Mouse (Mus musculus) left cerebral cortex, postnatal 4 days (tissue): ENCODE data around the gene Gm11562. TPM values are rescaled to one million over a fixed set of nuclear protein-coding genes. Genes with fewer than 3 reads are reported as not detected.
"Not testable (repeated sequence)": the region's sequence is repeated elsewhere in the genome, so short reads cannot be mapped to it uniquely, and the experiment has no call there.

Source experiments
- DNase-seq: peaks from one replicate; pipeline ENCODE4 v3.0.0-alpha.2; 2022
- intact Hi-C: fragments of 180-260 bp; cut with DNase I; formaldehyde crosslinking; loops from one replicate; pipeline ENCODE4 v1.15.1; 2025
- total RNA-seq, 2 experiments: library from RNA; stranded (reverse); gene quantifications; 2 replicates each; pipeline ENCODE4 v1.2.3; 2021

Gene Gm11562
- total RNA-seq: not detected

- intact Hi-C loops: no loop called here
- no peak for DNase-seq
Measured at GRCm38 (mm10) chr11:99620335-99620734, at the start of gene Gm11562. TSS of gene Gm11562 (minus strand) at chr11:99620435.

- intact Hi-C loops: no loop called here
- no peak for DNase-seq
Measured at GRCm38 (mm10) chr11:99665860-99666259, 45.6 kb upstream of the Gm11562 start, which contains the start of gene Krtap4-6. TSS of gene Krtap4-6 (minus strand) at chr11:99665960.

- no peak for DNase-seq
- intact Hi-C loops: no loop called here
Measured at GRCm38 (mm10) chr11:99662802-99663201, 42.6 kb upstream of the Gm11562 start.

- no peak for DNase-seq
- intact Hi-C loops: no loop called here
Measured at GRCm38 (mm10) chr11:99659256-99659655, 39.0 kb upstream of the Gm11562 start.

GRCm38 (mm10) chr11:99658467-99659010, 38.3 kb upstream of the Gm11562 start, which contains the start of gene Gm11563:
TSS of gene Gm11563 (minus strand) at chr11:99658960.
- DNase-seq, intact Hi-C loops: not testable (repeated sequence)

GRCm38 (mm10) chr11:99657051-99657450, 36.8 kb upstream of the Gm11562 start:
- DNase-seq: no peak
- intact Hi-C loops: no loop called here

GRCm38 (mm10) chr11:99650136-99650535, 29.9 kb upstream of the Gm11562 start, which contains the start of gene Gm11555:
TSS of gene Gm11555 (minus strand) at chr11:99650236.
- intact Hi-C loops: no loop called here
- DNase-seq: no peak

GRCm38 (mm10) chr11:99646444-99646843, 26.2 kb upstream of the Gm11562 start:
- intact Hi-C loops: no loop called here
- no peak for DNase-seq

GRCm38 (mm10) chr11:99644351-99644750, 24.1 kb upstream of the Gm11562 start:
- intact Hi-C loops: no loop called here
- no peak for DNase-seq

GRCm38 (mm10) chr11:99643635-99644139, 23.5 kb upstream of the Gm11562 start, which contains the start of gene Krtap4-7:
TSS of gene Krtap4-7 (minus strand) at chr11:99644089.
- intact Hi-C loops, DNase-seq: not testable (repeated sequence)

- no peak for DNase-seq
- intact Hi-C loops: no loop called here
Measured at GRCm38 (mm10) chr11:99640926-99641325, 20.7 kb upstream of the Gm11562 start.

- no peak for DNase-seq
- intact Hi-C loops: no loop called here
Measured at GRCm38 (mm10) chr11:99637086-99637485, 16.9 kb upstream of the Gm11562 start.

GRCm38 (mm10) chr11:99634653-99635134, 14.5 kb upstream of the Gm11562 start, which contains the start of gene Krtap4-2:
TSS of gene Krtap4-2 (minus strand) at chr11:99635084.
- DNase-seq: no peak
- intact Hi-C loops: no loop called here

GRCm38 (mm10) chr11:99633293-99633692, 13.1 kb upstream of the Gm11562 start:
- intact Hi-C loops: no loop called here

GRCm38 (mm10) chr11:99630890-99631289, 10.7 kb upstream of the Gm11562 start:
- no peak for DNase-seq
- intact Hi-C loops: no loop called here

More at GRCm38 (mm10) chr11:99633293-99633692, 13.1 kb upstream of the Gm11562 start:
- DNase-seq: no peak

GRCm38 (mm10) chr11:99628138-99628537, 7.9 kb upstream of the Gm11562 start, which contains the start of gene Krtap4-1:
TSS of gene Krtap4-1 (minus strand) at chr11:99628238.
- intact Hi-C loops: no loop called here
- no peak for DNase-seq

- intact Hi-C loops: no loop called here
- DNase-seq: no peak
Measured at GRCm38 (mm10) chr11:99614796-99615363, 5.4 kb downstream of the Gm11562 start, which contains the start of gene Krtap2-4. TSS of gene Krtap2-4 (minus strand) at chr11:99614846.

GRCm38 (mm10) chr11:99610089-99610488, 10.1 kb downstream of the Gm11562 start, which contains the start of gene Gm11937:
TSS of gene Gm11937 (minus strand) at chr11:99610189.
- DNase-seq, intact Hi-C loops: not testable (repeated sequence)

GRCm38 (mm10) chr11:99609126-99609525, 11.1 kb downstream of the Gm11562 start:
- no peak for DNase-seq
- intact Hi-C loops: no loop called here

GRCm38 (mm10) chr11:99603208-99603607, 17.0 kb downstream of the Gm11562 start, which contains the start of gene Gm11938:
TSS of gene Gm11938 (minus strand) at chr11:99603308.
- intact Hi-C loops, DNase-seq: not testable (repeated sequence)

- intact Hi-C loops, DNase-seq: not testable (repeated sequence)
Measured at GRCm38 (mm10) chr11:99597742-99598141, 22.5 kb downstream of the Gm11562 start, which contains the start of gene Krtap9-3. TSS of gene Krtap9-3 (minus strand) at chr11:99598105.
